Mouse (Mus musculus): Measurements from ENCODE around the gene Man1a.

- TF ChIP-seq CTCF (IDR thresholded peaks at IDR 0.05; ENCODE audit: control insufficient read depth, insufficient read depth, insufficient read length), result no peak
- TF ChIP-seq CEBPB (IDR thresholded peaks at IDR 0.05; ENCODE audit: low read depth), result no peak
- TF ChIP-seq FOSL1 (IDR thresholded peaks at IDR 0.05; ENCODE audit: insufficient read depth, low read length, poor library complexity, severe bottlenecking), result no peak
- TF ChIP-seq MAX (IDR thresholded peaks at IDR 0.05), result no peak
Measured at GRCm38 (mm10) chr10:53859224-53859623, 217.2 kb downstream of the Man1a start.
